Mouse (Mus musculus) lung, adult 18-20 months (tissue): ENCODE measurements around the gene Chic2.

Experiments
- DNase-seq, 2 experiments: peaks; one replicate each; pipeline ENCODE4 v3.0.0; 2022; ENCODE audit warnings: mixed read lengths in 2 of 2

Chic2 gene

DNA sequence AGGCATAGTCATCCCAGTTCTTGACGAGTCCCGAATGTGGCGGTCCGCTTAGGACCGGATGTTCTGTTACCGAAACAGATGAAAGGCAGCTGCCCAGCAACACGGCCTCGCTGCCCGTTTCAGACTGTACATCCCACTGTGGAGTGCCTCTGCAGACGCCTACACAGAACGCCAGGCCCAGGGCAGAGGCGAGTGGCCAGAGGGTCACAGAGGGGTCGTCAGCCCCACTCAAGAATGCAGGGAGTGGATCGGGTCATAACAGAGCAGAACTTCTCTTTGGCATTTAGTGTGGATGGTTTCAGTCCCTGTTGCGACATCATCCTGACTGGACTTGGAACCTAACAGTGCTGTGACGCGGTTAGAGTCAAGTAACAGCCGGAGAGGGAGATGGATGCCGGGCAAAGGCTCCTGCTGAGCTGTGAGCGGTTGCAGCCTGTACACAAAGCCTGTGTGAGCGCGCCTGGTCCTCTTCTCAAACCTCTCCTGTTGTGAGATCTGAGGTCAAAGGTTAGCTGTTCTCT is 70.5 kb downstream of the Chic2 start:
- peak; percentile 66 to 75 for DNase-seq

DNA sequence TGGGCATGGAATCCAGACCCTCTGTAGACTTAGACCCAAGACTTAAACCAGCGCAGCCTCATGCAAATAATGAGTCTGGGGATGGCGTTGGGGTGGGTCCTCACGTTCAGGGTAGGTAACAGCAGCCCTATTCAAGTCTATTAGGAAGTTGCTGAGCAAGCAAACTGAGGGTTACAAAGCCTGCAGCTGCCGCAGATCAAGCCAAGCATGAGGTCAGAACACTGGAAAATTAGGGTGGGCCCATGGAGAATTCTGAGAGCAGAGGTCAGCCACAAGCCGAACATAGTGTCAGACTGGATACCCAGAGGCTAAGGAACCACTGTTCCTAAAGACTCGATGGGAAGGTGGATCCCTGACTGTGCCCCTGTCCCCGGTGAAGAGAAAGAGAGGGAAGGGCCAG is 73.2 kb downstream of the Chic2 start:
- no peak for DNase-seq

DNA sequence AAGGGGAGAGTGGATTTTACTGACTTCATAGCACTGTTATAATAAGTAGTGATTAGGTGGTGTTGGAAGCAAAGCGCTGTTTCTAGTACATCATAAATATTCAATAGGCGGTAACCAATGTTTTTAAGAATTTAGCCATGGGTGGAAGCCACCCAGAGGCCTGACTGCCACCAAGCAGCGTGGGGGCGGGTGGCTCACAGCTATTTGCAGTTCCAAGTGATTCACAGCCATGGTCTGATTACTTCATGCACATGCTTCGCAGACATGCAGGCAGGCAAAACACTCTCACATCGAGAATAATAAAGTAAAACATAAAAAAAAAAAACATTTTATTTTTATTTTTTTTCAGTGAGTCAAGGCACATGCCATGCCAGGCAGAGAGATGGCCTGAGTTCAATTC is 75.2 kb downstream of the Chic2 start:
- DNase-seq, result no peak

DNA sequence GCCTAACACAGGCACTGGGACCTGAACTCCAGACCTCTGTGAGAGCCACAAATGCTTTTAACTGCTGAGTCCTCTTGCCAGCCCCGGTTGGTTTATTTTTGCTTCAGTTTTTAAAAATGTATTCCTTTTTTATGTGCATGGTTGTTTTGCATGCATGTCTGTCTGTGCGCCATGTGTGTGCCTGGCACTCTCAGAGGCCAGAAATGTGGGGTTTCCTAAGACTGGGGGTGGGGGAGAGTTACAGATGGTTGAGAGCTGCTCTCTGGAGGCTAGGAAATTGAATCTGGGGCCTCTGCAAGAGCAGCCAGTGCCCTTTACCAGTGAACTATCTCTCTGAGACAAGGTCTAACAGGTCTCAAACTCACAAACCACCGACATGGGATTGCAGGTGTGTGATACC is 76.7 kb downstream of the Chic2 start:
- DNase-seq, result no peak

DNA sequence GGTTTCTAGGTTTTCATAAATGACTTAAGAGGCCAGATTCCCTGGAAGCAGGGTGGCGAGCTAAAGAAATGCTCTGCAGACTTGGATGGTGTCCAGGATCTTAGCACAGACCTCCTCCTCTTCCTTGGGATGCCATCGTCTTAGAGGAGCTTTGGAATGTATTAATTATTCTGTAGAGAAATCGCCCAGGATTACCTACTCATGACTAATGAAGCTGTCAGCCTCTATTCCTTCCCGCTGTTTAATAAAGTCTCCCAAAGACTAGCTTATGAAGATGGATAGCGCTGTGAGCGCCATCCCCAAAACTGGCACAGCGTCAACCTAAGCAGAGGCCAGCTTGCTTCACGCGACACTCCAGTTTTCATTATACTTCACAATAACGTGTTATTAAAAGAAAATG is 77.7 kb downstream of the Chic2 start:
- no peak for DNase-seq

DNA sequence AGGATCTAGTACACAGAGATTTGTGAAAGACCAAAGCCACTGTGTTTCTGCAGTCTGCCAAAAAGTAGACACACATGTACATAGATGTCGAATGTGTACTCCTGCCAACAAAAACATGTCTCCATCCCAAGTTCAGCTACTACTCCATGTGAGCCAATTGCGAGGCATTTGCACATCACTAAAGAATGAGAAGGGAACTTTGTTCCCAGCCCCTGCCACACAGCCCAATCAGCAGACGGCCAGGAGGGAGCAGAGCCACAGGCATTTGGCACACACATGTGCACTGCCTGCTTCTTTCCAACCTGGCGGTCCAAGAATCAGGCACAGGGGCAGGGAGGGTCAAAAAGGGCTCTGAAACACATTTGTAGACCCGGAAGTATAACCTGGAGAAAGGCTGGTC is 81.8 kb downstream of the Chic2 start:
- no peak for DNase-seq

DNA sequence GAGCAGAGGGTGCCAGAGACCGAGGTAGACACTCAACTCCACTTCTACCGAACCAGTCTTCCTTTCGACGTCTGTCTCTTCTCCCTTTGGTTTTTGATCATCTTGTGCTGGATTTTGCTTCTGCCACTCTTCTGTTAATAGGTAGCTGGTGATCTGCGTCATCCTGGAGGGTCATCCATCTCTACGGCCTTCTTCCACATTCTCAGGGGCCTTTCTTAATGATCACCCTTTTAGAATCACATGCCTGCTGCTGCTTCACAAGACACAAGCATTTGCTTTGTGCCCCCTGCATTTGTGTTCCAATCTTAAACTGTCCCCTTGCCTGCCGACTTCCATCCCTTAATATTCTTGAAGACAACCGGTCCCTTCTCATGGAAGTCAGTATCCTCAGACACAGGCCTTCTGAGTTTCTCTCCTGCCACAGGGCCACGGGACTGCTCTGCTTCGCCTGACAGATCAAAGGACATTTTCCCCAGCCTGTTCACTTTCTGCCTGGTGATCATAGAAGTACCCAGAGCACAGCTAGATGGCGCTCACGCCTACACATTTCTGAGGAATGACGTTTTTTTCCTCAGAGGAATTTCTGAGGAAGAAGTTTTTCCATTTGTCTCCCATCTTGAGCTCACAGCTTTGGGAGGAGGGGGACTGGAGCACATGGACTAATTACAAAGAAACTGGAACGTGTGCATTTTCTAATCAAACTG is 83.6 kb downstream of the Chic2 start:
- DNase-seq, result peak; percentile 50 to 52

DNA sequence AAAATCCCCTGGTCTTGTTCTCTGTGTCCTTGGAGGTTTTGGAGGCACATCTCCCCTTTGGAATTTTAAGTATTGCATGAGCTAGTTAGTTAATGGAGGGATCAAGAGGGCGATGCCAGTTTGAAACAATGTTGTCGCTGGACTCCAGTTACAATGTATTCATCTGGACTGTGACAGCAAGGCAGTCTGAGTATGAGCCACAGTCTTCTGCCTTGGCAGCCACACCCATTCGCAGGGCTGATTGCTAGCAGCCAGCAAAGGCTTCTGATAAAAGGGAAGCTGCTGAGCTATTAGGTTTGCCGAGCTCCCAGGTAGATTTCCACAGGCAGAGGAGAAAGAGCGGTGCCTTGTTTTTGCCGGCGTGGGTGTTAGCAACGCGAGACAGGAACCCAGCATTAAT is 84.3 kb downstream of the Chic2 start:
- DNase-seq, result no peak

DNA sequence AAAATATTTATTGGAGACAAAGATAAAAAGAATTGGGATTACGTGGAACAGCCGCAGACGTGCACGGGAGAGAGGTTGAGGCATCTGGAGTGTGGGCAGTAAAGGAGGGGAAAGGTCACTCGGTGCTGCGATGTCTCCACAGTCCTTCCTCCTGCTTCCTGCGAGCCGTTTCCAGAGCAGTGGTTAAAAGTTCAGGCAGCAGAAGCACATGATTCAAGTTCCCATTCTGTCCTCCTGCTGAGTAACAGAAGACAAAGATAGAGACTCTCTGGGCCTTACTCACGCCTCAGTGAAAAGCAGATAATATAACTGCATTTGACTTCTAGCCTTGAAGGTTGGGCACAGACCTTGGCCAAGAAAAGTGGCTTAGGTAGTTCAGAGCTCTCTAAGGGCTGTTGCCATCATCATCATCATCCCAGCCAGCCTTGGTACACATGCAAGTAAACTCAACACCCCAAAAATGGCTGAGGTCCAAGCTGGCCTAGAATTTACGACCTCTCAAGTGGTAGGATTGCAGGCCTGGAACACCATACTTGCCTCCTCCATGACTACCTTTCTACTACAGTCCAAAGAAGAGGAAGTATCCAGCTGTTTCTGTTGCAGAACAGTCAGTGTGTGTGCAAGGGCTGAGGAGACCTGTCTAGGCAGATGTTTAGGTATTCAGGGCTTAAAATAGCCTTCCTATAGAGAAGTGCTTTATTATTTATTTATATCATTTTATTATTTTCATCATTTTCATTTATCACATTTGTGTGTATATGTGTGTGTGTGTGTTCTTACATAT is 87.1 kb downstream of the Chic2 start:
- peak in 1 of 2 experiments; percentile 42 for DNase-seq

DNA sequence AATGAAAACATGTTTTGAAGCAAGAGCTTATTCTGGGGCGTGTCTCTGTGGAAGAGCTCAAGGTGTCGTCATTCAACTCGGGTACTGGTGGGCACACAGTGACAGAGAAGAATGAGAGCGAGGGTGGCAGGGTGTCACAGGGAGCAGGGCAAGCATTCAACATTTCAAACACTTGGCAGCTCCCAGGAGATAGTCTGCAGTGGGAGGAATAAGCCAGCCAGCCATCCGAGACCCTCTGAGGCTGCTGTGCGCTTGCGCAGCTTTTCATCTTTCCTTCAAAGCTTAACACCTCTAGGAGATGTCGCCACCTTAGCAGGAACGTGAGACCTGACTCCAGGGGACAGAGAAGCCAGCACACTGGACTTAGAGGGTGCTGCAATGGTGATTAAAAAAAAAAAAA is 88.2 kb downstream of the Chic2 start:
- no peak for DNase-seq

DNA sequence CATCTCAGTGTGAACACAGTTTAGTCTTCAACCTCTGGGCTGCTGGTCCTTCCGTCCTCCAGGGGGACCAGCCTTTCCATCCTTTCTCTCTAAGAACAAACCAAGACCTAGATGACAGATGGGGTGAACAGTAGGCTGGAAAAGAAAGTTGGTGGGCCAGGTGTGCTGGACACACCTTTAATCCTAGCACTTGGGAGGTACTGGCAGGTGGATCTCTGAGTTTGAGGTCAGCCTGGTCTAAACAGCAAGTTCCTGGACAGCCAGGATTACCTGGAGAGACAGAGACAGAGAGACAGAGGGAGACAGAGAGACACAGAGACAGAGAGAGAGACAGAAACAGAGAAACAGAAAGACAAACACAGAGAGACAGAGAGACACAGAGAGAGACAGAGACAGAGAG is 89.0 kb downstream of the Chic2 start:
- DNase-seq, result no peak

DNA sequence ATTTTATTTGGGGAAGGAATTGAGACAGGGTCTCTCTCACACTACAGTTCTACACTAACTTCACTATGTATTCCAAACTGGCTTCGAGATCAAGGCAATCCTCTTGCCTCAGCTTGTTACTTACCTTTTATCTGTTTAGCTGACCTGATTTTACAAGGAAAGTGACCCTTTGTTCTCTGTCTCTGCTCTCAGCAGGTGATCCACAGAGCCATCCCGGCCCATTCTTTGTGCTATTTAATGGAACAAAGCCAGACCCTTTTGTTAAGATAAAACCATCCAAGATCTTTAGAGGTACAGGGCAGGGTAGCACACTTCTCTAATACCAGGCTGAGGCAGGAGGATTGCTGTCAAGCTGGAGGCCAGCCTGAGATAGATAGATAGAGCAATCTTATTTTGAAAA is 91.6 kb downstream of the Chic2 start:
- no peak for DNase-seq

DNA sequence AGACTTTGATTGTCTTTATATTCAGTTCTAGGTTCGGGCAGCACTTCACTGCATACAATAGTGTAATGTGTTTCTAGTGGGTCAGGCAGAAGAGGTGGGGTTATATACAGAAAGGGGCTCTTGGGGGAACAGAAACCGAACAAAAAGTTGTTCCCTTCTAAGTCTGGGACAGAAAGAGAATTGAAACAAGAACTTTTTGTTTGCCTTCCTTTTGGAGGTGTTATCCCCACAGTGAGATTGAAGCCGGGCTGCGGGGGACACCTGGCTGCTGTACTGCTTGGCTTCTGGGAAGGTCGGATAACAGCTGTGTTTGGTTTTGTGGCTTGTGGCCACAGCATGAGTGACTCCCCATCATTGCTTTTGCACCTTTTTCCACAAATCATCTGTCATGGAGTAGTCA is 93.2 kb downstream of the Chic2 start:
- no peak for DNase-seq

DNA sequence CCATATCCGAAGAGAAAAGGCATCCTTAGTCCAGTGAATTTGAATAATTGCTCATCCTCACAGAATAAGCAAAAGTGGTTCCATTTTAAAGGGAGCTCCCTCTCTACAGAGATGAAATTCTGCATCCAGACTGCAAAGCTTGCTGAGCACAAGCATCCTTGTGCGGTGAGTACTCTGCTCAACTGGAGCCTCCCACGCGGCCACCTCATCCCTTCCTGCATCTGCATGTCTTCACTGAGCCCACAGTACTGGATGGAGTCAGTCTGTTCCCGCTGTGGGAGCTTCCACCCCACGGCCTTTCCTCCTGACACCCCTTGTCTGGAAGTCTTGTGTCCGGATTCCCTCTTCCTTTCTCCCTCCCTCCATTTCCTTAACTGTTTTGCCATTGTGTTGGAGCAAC is 95.3 kb downstream of the Chic2 start:
- no peak for DNase-seq

DNA sequence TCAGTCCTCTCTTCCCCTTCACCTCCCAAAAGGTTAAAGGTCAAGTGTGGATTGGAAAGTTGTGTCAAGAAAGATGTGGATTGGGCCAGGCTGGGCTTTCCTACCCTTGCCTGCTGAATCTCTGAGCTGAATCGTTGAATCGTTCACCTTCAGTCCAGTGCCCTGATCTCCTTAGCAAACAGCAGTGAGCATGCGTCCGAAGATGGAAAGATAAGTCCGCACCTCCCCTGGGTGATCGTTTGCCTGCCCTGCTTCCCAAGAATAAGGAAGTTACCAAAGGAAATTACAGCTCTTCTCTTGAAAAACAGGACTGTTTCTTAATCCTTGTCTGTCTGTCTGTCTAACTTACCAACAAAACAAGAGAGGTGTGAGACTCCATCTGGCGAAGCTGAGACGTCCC is 96.1 kb downstream of the Chic2 start:
- peak in 1 of 2 experiments; percentile 40 for DNase-seq
